In the genomic region with DNA sequence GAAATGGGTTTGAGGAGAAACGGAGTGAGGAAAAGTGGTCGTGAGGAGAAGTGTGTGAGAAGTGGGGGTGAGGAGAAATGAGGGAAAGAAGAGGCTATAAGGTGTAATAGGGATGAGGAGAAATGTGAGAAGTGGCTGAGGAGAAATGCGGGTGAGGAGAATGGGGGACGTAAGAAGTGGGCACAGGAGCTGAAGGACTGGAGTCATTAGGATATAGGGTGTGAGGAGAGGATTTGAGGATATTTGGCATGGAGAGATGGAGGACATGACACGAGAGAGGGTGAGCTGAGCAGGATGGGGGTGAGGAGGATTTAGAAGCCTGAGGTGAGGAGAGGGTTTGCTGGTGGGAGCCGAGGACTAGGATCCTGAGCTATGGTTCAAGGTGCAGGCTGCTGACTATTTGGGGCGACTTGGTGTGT, we compare ENCODE assay signal across 8 mouse cellular contexts. TPM values are rescaled to one million over a fixed set of nuclear protein-coding genes. Genes with fewer than 3 reads are reported as not detected.
DNase-seq lines count a peak whose midpoint lies in the region; ATAC-seq lines count a peak whose summit lies in the region.
"Had no signal": no experiment of that assay in that cellular context is flagged by ENCODE, and none has a peak within 500 bp of the region (broad histone marks: within the 10 kb centered on the region; RNA-seq: fewer than 3 reads in every experiment).

No protein-coding gene starts in this region.

- peak overlapping the region; percentile 89 for H3K4me2 ChIP-seq in lung, embryonic 15.5 days
- H3K4me2 ChIP-seq in forebrain, embryonic 13.5 days = peak overlapping the region; percentile 82
- H3K4me2 ChIP-seq in limb, embryonic 13.5 days (replicated peaks) = peak overlapping the region; percentile 84
- H3K4me2 ChIP-seq in stomach, embryonic 14.5 days (replicated peaks; ENCODE audit: low read depth, low read length) = peak overlapping the region; percentile 74

- H3K9me3 ChIP-seq in lung, embryonic 15.5 days = no peaks in the 10 kb centered on the region
- no peaks in the 10 kb centered on the region for H3K9me3 ChIP-seq in forebrain, embryonic 13.5 days (replicated peaks)
- H3K9me3 ChIP-seq in limb, embryonic 13.5 days = no peaks in the 10 kb centered on the region
- no peaks in the 10 kb centered on the region for H3K9me3 ChIP-seq in stomach, embryonic 14.5 days (ENCODE audit: control insufficient read depth, low read depth, low read length)

- no peak for DNase-seq in lung, postnatal 25 days (ENCODE audit: low spot score)
- DNase-seq in left cerebral cortex, postnatal 36 days (ENCODE audit: low spot score in 2 of 2) = no peak
- no peak for DNase-seq in spleen, adult 18-20 months

- H3K36me3 ChIP-seq in lung, embryonic 15.5 days = no peaks in the 10 kb centered on the region
- H3K36me3 ChIP-seq in forebrain, embryonic 13.5 days (ENCODE audit: poor library complexity, severe bottlenecking) = no peaks in the 10 kb centered on the region
- H3K36me3 ChIP-seq in limb, embryonic 13.5 days = no peaks in the 10 kb centered on the region
- no peaks in the 10 kb centered on the region for H3K36me3 ChIP-seq in stomach, embryonic 14.5 days (ENCODE audit: control insufficient read depth, insufficient read depth, low read length)

- H3K27me3 ChIP-seq in lung, embryonic 15.5 days = peaks cover 9% of the 10 kb centered on the region; the same call in 1 of the 2 replicates
- peaks cover 35% of the 10 kb centered on the region for H3K27me3 ChIP-seq in forebrain, embryonic 13.5 days
- H3K27me3 ChIP-seq in limb, embryonic 13.5 days = peaks cover 29% of the 10 kb centered on the region
- H3K27me3 ChIP-seq in stomach, embryonic 14.5 days (ENCODE audit: control insufficient read depth, insufficient read depth, low read length) = no peaks in the 10 kb centered on the region

- intact Hi-C loops in left cerebral cortex, postnatal 36 days (cut with DNase I) = no loop called here

- peak; percentile 42; the same call in 1 of the 2 replicates for ATAC-seq in lung, embryonic 15.5 days (ENCODE audit: borderline replicate concordance, extremely low read depth, low FRiP score, low TSS enrichment)
- ATAC-seq in forebrain, embryonic 13.5 days = peak; percentile 58
- peak; percentile 30; the same call in 1 of the 2 replicates for ATAC-seq in limb, embryonic 13.5 days (ENCODE audit: low FRiP score, low read depth)
- 0 out of 2 replicates have a peak, but pooled peaks have one; percentile 34 for ATAC-seq in stomach, embryonic 14.5 days (ENCODE audit: insufficient number of reproducible peaks, insufficient read depth, low FRiP score, low read depth)

- H3K4me3 ChIP-seq in lung, embryonic 15.5 days = peak overlapping the region; percentile 49
- peak overlapping the region; percentile 52 for H3K4me3 ChIP-seq in forebrain, embryonic 13.5 days
- H3K4me3 ChIP-seq in limb, embryonic 13.5 days = peak overlapping the region; percentile 53
- H3K4me3 ChIP-seq in stomach, embryonic 14.5 days (ENCODE audit: low read depth, low read length) = peak overlapping the region; percentile 43

- H3K4me1 ChIP-seq in lung, embryonic 15.5 days = peaks cover 6% of the 10 kb centered on the region; the same call in 1 of the 2 replicates
- peaks cover 6% of the 10 kb centered on the region; the same call in 1 of the 2 replicates for H3K4me1 ChIP-seq in forebrain, embryonic 13.5 days
- H3K4me1 ChIP-seq in limb, embryonic 13.5 days = peaks cover 4% of the 10 kb centered on the region; the same call in 1 of the 2 replicates
- no peaks in the 10 kb centered on the region for H3K4me1 ChIP-seq in stomach, embryonic 14.5 days (ENCODE audit: control insufficient read depth, insufficient read depth, low read length)

- H3K27ac ChIP-seq in lung, embryonic 15.5 days = no peak overlapping the region
- no peak overlapping the region for H3K27ac ChIP-seq in forebrain, embryonic 13.5 days
- no peak overlapping the region for H3K27ac ChIP-seq in limb, embryonic 13.5 days
- no peak overlapping the region for H3K27ac ChIP-seq in stomach, embryonic 14.5 days (ENCODE audit: low read length)

- 0 out of 2 replicates have a peak overlapping the region, but pooled peaks have one; percentile 34 for H3K9ac ChIP-seq in lung, embryonic 15.5 days
- H3K9ac ChIP-seq in forebrain, embryonic 13.5 days = peak overlapping the region; percentile 68
- peak overlapping the region; percentile 60 for H3K9ac ChIP-seq in limb, embryonic 13.5 days
- H3K9ac ChIP-seq in stomach, embryonic 14.5 days (replicated peaks; ENCODE audit: low read depth, low read length) = 0 out of 2 replicates have a peak overlapping the region, but pooled peaks have one; percentile 10

- 35% methylated on average over 7 of the region's 7 CpGs for WGBS in lung, embryonic 15.5 days
- 34% methylated on average over 7 of the region's 7 CpGs for WGBS in forebrain, embryonic 13.5 days
- WGBS in limb, embryonic 13.5 days = 33% methylated on average over 7 of the region's 7 CpGs
- 38% methylated on average over 7 of the region's 7 CpGs for WGBS in stomach, embryonic 14.5 days

RNA-seq across cellular contexts. Expression of a gene that starts 0.5 kb away (rescaled TPM):
- polyA plus RNA-seq in lung, embryonic 15.5 days (2015; fragmentation: Nextera tagmentation; extraction: Ambion mirVana) = 32.9 and 41.1 TPM in 2 replicates
- 20.3 and 25.7 TPM in 2 replicates for polyA plus RNA-seq in forebrain, embryonic 13.5 days (2015; fragmentation: Nextera tagmentation; extraction: Ambion mirVana)
- polyA plus RNA-seq in limb, embryonic 13.5 days (2015; fragmentation: Nextera tagmentation; extraction: Ambion mirVana) = 18.9 and 19.8 TPM in 2 replicates
- polyA plus RNA-seq in stomach, embryonic 14.5 days (2014; fragmentation: Nextera tagmentation; extraction: Ambion mirVana) = 12.9 and 13.2 TPM in 2 replicates
- total RNA-seq in left cerebral cortex, postnatal 36 days (2021) = 1 to 10 TPM in 1 of 2 experiments, under 1 TPM in 1; 1.00 to 1.2 TPM

RNA-seq across cellular contexts. Expression of a gene that starts 0.6 kb away (rescaled TPM):
- polyA plus RNA-seq in lung, embryonic 15.5 days (2015; fragmentation: Nextera tagmentation; extraction: Ambion mirVana) = not detected in 2 replicates
- not detected in 2 replicates for polyA plus RNA-seq in forebrain, embryonic 13.5 days (2015; fragmentation: Nextera tagmentation; extraction: Ambion mirVana)
- polyA plus RNA-seq in limb, embryonic 13.5 days (2015; fragmentation: Nextera tagmentation; extraction: Ambion mirVana) = not detected in 2 replicates
- polyA plus RNA-seq in stomach, embryonic 14.5 days (2014; fragmentation: Nextera tagmentation; extraction: Ambion mirVana) = not detected in 2 replicates
- total RNA-seq in left cerebral cortex, postnatal 36 days (2021) = not detected
- polyA plus RNA-seq: brain, embryonic 14.5 days had no signal

RNA-seq across cellular contexts. Expression of a gene that starts 55.5 kb away (rescaled TPM):
- 42.8 and 49.0 TPM in 2 replicates for polyA plus RNA-seq in lung, embryonic 15.5 days (2015; fragmentation: Nextera tagmentation; extraction: Ambion mirVana)
- 38.2 and 39.3 TPM in 2 replicates for polyA plus RNA-seq in forebrain, embryonic 13.5 days (2015; fragmentation: Nextera tagmentation; extraction: Ambion mirVana)
- 41.4 and 44.3 TPM in 2 replicates for polyA plus RNA-seq in limb, embryonic 13.5 days (2015; fragmentation: Nextera tagmentation; extraction: Ambion mirVana)
- polyA plus RNA-seq in stomach, embryonic 14.5 days (2014; fragmentation: Nextera tagmentation; extraction: Ambion mirVana) = 40.2 and 40.6 TPM in 2 replicates
- total RNA-seq in left cerebral cortex, postnatal 36 days (2021) = 10 to 100 TPM; 50.9 to 52.1 TPM

Comparison
In these comparisons a context has a peak if more than half of its experiments do, and no peak if none do; other contexts are left out.
1. H3K9ac ChIP-seq: peak in every context shown above with its lines; median percentile 68 in forebrain, embryonic 13.5 days; 60 in limb, embryonic 13.5 days; 34 in lung, embryonic 15.5 days; 10 in stomach, embryonic 14.5 days.